Mouse (Mus musculus) olfactory bulb, adult 2 months (tissue): Measurements from ENCODE around the gene Tcp11l2.

Experiments
- CTCF ChIP-seq: fragments of 200-500 bp; IDR thresholded peaks from 2 replicates; pipeline ENCODE4 v1.5.1; 2012; ENCODE audit warnings: low read depth, mild to moderate bottlenecking, low read length, moderate library complexity; ENCODE audit not compliant: insufficient read depth
- POLR2A ChIP-seq: fragments of 200-500 bp; IDR thresholded peaks from 2 replicates; pipeline ENCODE4 v1.6.1; 2012; ENCODE audit warnings: mild to moderate bottlenecking, low read depth, low read length, moderate library complexity; ENCODE audit not compliant: insufficient read depth

DNA sequence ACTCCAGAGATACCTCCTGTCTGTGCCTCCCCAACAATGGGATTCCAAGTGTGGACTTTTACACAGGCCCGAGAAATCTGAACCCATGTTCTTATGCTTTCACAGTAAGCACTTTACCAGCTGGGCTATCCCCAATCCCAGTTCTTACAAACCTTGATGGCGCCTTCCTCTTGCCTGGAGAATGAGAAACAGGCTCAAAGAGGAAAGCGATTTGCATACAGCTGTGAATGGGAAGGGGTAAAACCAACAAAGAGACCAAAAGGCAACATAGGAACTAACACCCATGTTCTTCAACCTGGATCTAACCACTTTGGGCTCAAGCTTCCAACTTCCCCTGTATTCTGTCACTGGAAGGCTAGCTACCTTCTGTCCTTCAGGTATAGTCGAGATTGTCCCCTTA is 44.9 kb upstream of the Tcp11l2 start:
- TF ChIP-seq CTCF (no peak), POLR2A (no peak)
